Comparison of ENCODE assay signal across 10 mouse cellular contexts in genomic region chr5:97004178-97005030, GRCm38 (mm10). TPM values are rescaled to one million over a fixed set of nuclear protein-coding genes. Genes with fewer than 3 reads are reported as not detected.
DNase-seq lines count a peak whose midpoint lies in the region; ATAC-seq and TF ChIP-seq lines count a peak whose summit lies in the region.
"Had no signal": no experiment of that assay in that cellular context is flagged by ENCODE, and none has a peak within 500 bp of the region (broad histone marks: within the 10 kb centered on the region; RNA-seq: fewer than 3 reads in every experiment).

No protein-coding gene starts in this region.

- 77% methylated on average over 23 of the region's 23 CpGs for WGBS in heart, embryonic 11.5 days (ENCODE audit: insufficient replicate concordance)
- WGBS in intestine, embryonic 15.5 days = 55% methylated on average over 23 of the region's 23 CpGs
- WGBS in liver, embryonic 16.5 days (ENCODE audit: insufficient replicate concordance) = 59% methylated on average over 23 of the region's 23 CpGs
- 77% methylated on average over 23 of the region's 23 CpGs for WGBS in hindbrain, embryonic 16.5 days

- peaks cover 8% of the 10 kb centered on the region; the same call in 1 of the 2 replicates for H3K27me3 ChIP-seq in heart, embryonic 11.5 days (ENCODE audit: control insufficient read depth, insufficient read depth, low read length)
- no peaks in the 10 kb centered on the region for H3K27me3 ChIP-seq in G1E (ENCODE audit: insufficient read depth, low read length)
- H3K27me3 ChIP-seq in intestine, embryonic 15.5 days (replicated peaks) = no peaks in the 10 kb centered on the region
- H3K27me3 ChIP-seq in liver, embryonic 16.5 days (ENCODE audit: control insufficient read depth, insufficient read depth, low read depth, low read length) = no peaks in the 10 kb centered on the region
- no peaks in the 10 kb centered on the region for H3K27me3 ChIP-seq in hindbrain, embryonic 16.5 days (replicated peaks; ENCODE audit: control insufficient read depth, insufficient read depth, low read length)
- H3K27me3 ChIP-seq: forebrain, embryonic 12.5 days had no signal

- peaks cover 4% of the 10 kb centered on the region; the same call in 1 of the 2 replicates for H3K4me1 ChIP-seq in heart, embryonic 11.5 days (ENCODE audit: control insufficient read depth, insufficient read depth, low read length)
- H3K4me1 ChIP-seq in G1E (ENCODE audit: insufficient read depth, low read depth, low read length) = peaks cover 68% of the 10 kb centered on the region
- peaks cover 18% of the 10 kb centered on the region; the same call in 1 of the 2 replicates for H3K4me1 ChIP-seq in intestine, embryonic 15.5 days (replicated peaks)
- H3K4me1 ChIP-seq in liver, embryonic 16.5 days (ENCODE audit: control insufficient read depth, low read depth, low read length) = peaks cover 85% of the 10 kb centered on the region
- H3K4me1 ChIP-seq in hindbrain, embryonic 16.5 days (ENCODE audit: control insufficient read depth, insufficient read depth, low read depth, low read length) = peaks cover 5% of the 10 kb centered on the region

- H3K27ac ChIP-seq in heart, embryonic 11.5 days (ENCODE audit: low read depth, low read length) = no peak overlapping the region
- 0 out of 2 replicates have a peak overlapping the region, but pooled peaks have one; percentile 9 for H3K27ac ChIP-seq in intestine, embryonic 15.5 days
- peak overlapping the region; percentile 55 for H3K27ac ChIP-seq in liver, embryonic 16.5 days (ENCODE audit: low read length)
- no peak overlapping the region for H3K27ac ChIP-seq in left cerebral cortex, adult 2 months
- H3K27ac ChIP-seq in hindbrain, embryonic 16.5 days (ENCODE audit: low read depth, low read length) = no peak overlapping the region
- H3K27ac ChIP-seq: forebrain, embryonic 12.5 days; heart, adult 2 months had no signal

- no peaks in the 10 kb centered on the region for H3K36me3 ChIP-seq in heart, embryonic 11.5 days (ENCODE audit: control insufficient read depth, insufficient read depth, low read length)
- peaks cover 54% of the 10 kb centered on the region for H3K36me3 ChIP-seq in G1E (replicated peaks)
- no peaks in the 10 kb centered on the region for H3K36me3 ChIP-seq in intestine, embryonic 15.5 days
- peaks cover 11% of the 10 kb centered on the region for H3K36me3 ChIP-seq in liver, embryonic 16.5 days (ENCODE audit: control insufficient read depth, insufficient read depth)
- no peaks in the 10 kb centered on the region for H3K36me3 ChIP-seq in hindbrain, embryonic 16.5 days (ENCODE audit: control insufficient read depth, insufficient read depth, low read length)
- H3K36me3 ChIP-seq: forebrain, embryonic 12.5 days had no signal

- H3K4me2 ChIP-seq in heart, embryonic 11.5 days = 0 out of 2 replicates have a peak overlapping the region, but pooled peaks have one; percentile 9
- H3K4me2 ChIP-seq in intestine, embryonic 15.5 days (replicated peaks) = no peak overlapping the region
- H3K4me2 ChIP-seq in liver, embryonic 16.5 days (ENCODE audit: low read depth, low read length) = peak overlapping the region; percentile 63
- no peak overlapping the region for H3K4me2 ChIP-seq in hindbrain, embryonic 16.5 days (ENCODE audit: low read length)
- H3K4me2 ChIP-seq: forebrain, embryonic 12.5 days had no signal

- intact Hi-C loops in left cerebral cortex, adult 2 months (cut with DNase I) = no loop called here

- no peak for DNase-seq in heart, adult 8-10 months (ENCODE audit: low spot score)
- DNase-seq in G1E (ENCODE audit: low spot score) = no peak
- no peak for DNase-seq in frontal cortex, postnatal 14 days (ENCODE audit: low spot score in 2 of 2)
- no peak for DNase-seq in left cerebral cortex, adult 2 months (ENCODE audit: extremely low spot score in 1 of 2, low spot score in 2 of 2)

- TF ChIP-seq CTCF in G1E (IDR thresholded peaks at IDR 0.05; ENCODE audit: low read depth, low read length) = no peak
- TF ChIP-seq CTCF in left cerebral cortex, adult 2 months (IDR thresholded peaks at IDR 0.05) = no peak

- H3K9ac ChIP-seq in heart, embryonic 11.5 days (ENCODE audit: low read depth, low read length) = no peak overlapping the region
- no peak overlapping the region for H3K9ac ChIP-seq in intestine, embryonic 15.5 days
- peak overlapping the region; percentile 26 for H3K9ac ChIP-seq in liver, embryonic 16.5 days (ENCODE audit: low read depth, low read length)
- H3K9ac ChIP-seq in hindbrain, embryonic 16.5 days (ENCODE audit: low read depth, low read length) = no peak overlapping the region
- H3K9ac ChIP-seq: forebrain, embryonic 12.5 days had no signal

- H3K9me3 ChIP-seq in heart, embryonic 11.5 days (replicated peaks; ENCODE audit: control insufficient read depth, low read length) = no peaks in the 10 kb centered on the region
- H3K9me3 ChIP-seq in G1E (replicated peaks) = no peaks in the 10 kb centered on the region
- no peaks in the 10 kb centered on the region for H3K9me3 ChIP-seq in intestine, embryonic 15.5 days
- H3K9me3 ChIP-seq in liver, embryonic 16.5 days (replicated peaks; ENCODE audit: control insufficient read depth, low read length) = no peaks in the 10 kb centered on the region
- H3K9me3 ChIP-seq in hindbrain, embryonic 16.5 days (ENCODE audit: control insufficient read depth, low read length) = no peaks in the 10 kb centered on the region
- H3K9me3 ChIP-seq: forebrain, embryonic 12.5 days had no signal

- H3K4me3 ChIP-seq in heart, embryonic 11.5 days (ENCODE audit: low read depth, low read length) = no peak overlapping the region
- H3K4me3 ChIP-seq in G1E (ENCODE audit: low read depth, low read length) = peak overlapping the region; percentile 90
- no peak overlapping the region for H3K4me3 ChIP-seq in intestine, embryonic 15.5 days (replicated peaks)
- H3K4me3 ChIP-seq in liver, embryonic 16.5 days (ENCODE audit: low read depth, low read length) = peak overlapping the region; percentile 37
- H3K4me3 ChIP-seq in left cerebral cortex, adult 2 months = no peak overlapping the region
- H3K4me3 ChIP-seq in hindbrain, embryonic 16.5 days (ENCODE audit: low read length) = no peak overlapping the region
- H3K4me3 ChIP-seq: forebrain, embryonic 12.5 days; heart, adult 2 months had no signal

- no peak for ATAC-seq in heart, embryonic 11.5 days (replicated peaks; ENCODE audit: insufficient number of reproducible peaks, low FRiP score, low TSS enrichment)
- no peak for ATAC-seq in G1E (ENCODE audit: extremely low read depth, insufficient number of reproducible peaks, low FRiP score, poor library complexity, severe bottlenecking)
- ATAC-seq in intestine, embryonic 15.5 days = no peak
- no peak for ATAC-seq in liver, embryonic 16.5 days (ENCODE audit: low read depth)
- no peak for ATAC-seq in hindbrain, embryonic 16.5 days

RNA-seq across cellular contexts. Expression of gene Bmp2k, which starts 6.9 kb away (rescaled TPM):
- 10.0 and 12.7 TPM in 2 replicates for polyA plus RNA-seq in heart, embryonic 11.5 days (2014; fragmentation: Nextera tagmentation; extraction: Ambion mirVana)
- total RNA-seq in heart, adult 8-10 months (2022) = 1 to 10 TPM; 6.3 to 6.9 (median 6.6) TPM
- total RNA-seq in G1E (2014; fragmentation: Nextera tagmentation) (944 and 1,145 TPM in 2 replicates), G1E (2017) (341 and 380 TPM in 2 replicates)
- polyA plus RNA-seq in G1E (2012) = 51.6 and 52.6 TPM in 2 replicates
- polyA plus RNA-seq in intestine, embryonic 15.5 days (2015; fragmentation: Nextera tagmentation; extraction: Ambion mirVana) = 19.2 and 20.3 TPM in 2 replicates
- polyA plus RNA-seq in liver, embryonic 16.5 days (2015; fragmentation: Nextera tagmentation; extraction: Ambion mirVana) = 25.9 and 26.5 TPM in 2 replicates
- 10 to 100 TPM; 11.9 to 12.4 TPM for total RNA-seq in left cerebral cortex, adult 2 months (2021)
- 7.8 and 8.9 TPM in 2 replicates for polyA plus RNA-seq in hindbrain, embryonic 16.5 days (2015; fragmentation: Nextera tagmentation; extraction: Ambion mirVana)

Comparison
In these comparisons a context has a peak if more than half of its experiments do, and no peak if none do; other contexts are left out.
1. H3K27ac ChIP-seq: peak in intestine, embryonic 15.5 days (single experiment) and liver, embryonic 16.5 days (single experiment); none in heart, embryonic 11.5 days (single experiment), left cerebral cortex, adult 2 months (single experiment) and hindbrain, embryonic 16.5 days (single experiment).
2. H3K4me2 ChIP-seq: peak in heart, embryonic 11.5 days (single experiment) and liver, embryonic 16.5 days (single experiment); none in intestine, embryonic 15.5 days (single experiment) and hindbrain, embryonic 16.5 days (single experiment).
3. H3K4me3 ChIP-seq: peak in G1E (single experiment) and liver, embryonic 16.5 days (single experiment); none in heart, embryonic 11.5 days (single experiment), intestine, embryonic 15.5 days (single experiment), left cerebral cortex, adult 2 months (single experiment) and hindbrain, embryonic 16.5 days (single experiment).